Mouse (Mus musculus): ENCODE measurements at regions not wholly inside any gene's neighbourhood (a gene's known extent, or its start where the extent isn't known, plus 50 kb on each side); places are given as distances from the start of the nearest gene placed in this dataset.

GRCm38 (mm10) chr16:93109683-93110407 is 283.9 kb upstream of the Runx1 start:
- no peaks in the 10 kb centered on the region for H3K36me3 ChIP-seq
- 76% methylated on average over 12 of the region's 12 CpGs for WGBS
- H3K9ac ChIP-seq: no peak overlapping the region
- H3K4me3 ChIP-seq: no peak overlapping the region
- H3K27ac ChIP-seq: no peak overlapping the region
- ATAC-seq (ENCODE audit: insufficient number of reproducible peaks, insufficient read depth, low FRiP score, low TSS enrichment, low read depth): no peak
- H3K4me2 ChIP-seq: no peak overlapping the region
- peaks cover 14% of the 10 kb centered on the region for H3K4me1 ChIP-seq
- H3K9me3 ChIP-seq: no peaks in the 10 kb centered on the region
- H3K27me3 ChIP-seq: no peaks in the 10 kb centered on the region

GRCm38 (mm10) chr16:93107524-93107845 is 281.5 kb upstream of the Runx1 start:
- H3K4me1 ChIP-seq: peaks cover 14% of the 10 kb centered on the region
- no peak overlapping the region for H3K4me3 ChIP-seq
- no peaks in the 10 kb centered on the region for H3K36me3 ChIP-seq
- H3K27me3 ChIP-seq: no peaks in the 10 kb centered on the region
- H3K9me3 ChIP-seq: no peaks in the 10 kb centered on the region
- ATAC-seq (ENCODE audit: insufficient number of reproducible peaks, insufficient read depth, low FRiP score, low TSS enrichment, low read depth): no peak
- no peak overlapping the region for H3K4me2 ChIP-seq
- no peak overlapping the region for H3K9ac ChIP-seq
- 79% methylated on average over 5 of the region's 5 CpGs for WGBS
- H3K27ac ChIP-seq: no peak overlapping the region

- Histone ChIP-seq H3K9me3 (no peaks in the 10 kb centered on the region), H3K4me2 (no peak overlapping the region), H3K4me1 (peaks cover 18% of the 10 kb centered on the region), H3K4me3 (no peak overlapping the region), H3K27ac (no peak overlapping the region), H3K27me3 (no peaks in the 10 kb centered on the region), H3K9ac (no peak overlapping the region), H3K36me3 (no peaks in the 10 kb centered on the region)
- ATAC-seq (ENCODE audit: insufficient number of reproducible peaks, insufficient read depth, low FRiP score, low TSS enrichment, low read depth): no peak
- WGBS: 76% methylated on average over 13 of the region's 13 CpGs
These were observed 281.0 kb upstream of the Runx1 start for GRCm38 (mm10) chr16:93106811-93107523.

- WGBS: 43% methylated on average over 3 of the region's 3 CpGs
- peak overlapping the region; percentile 55 for H3K27ac ChIP-seq
These were observed 276.2 kb upstream of the Runx1 start for GRCm38 (mm10) chr16:93102174-93102573.

GRCm38 (mm10) chr16:93098057-93098456 is 272.1 kb upstream of the Runx1 start:
- Histone ChIP-seq H3K27me3 (no peaks in the 10 kb centered on the region), H3K9me3 (no peaks in the 10 kb centered on the region), H3K9ac (no peak overlapping the region), H3K4me1 (peaks cover 15% of the 10 kb centered on the region), H3K27ac (no peak overlapping the region), H3K4me2 (no peak overlapping the region), H3K36me3 (no peaks in the 10 kb centered on the region), H3K4me3 (no peak overlapping the region)
- WGBS: 76% methylated on average over 8 of the region's 8 CpGs
- ATAC-seq (ENCODE audit: insufficient number of reproducible peaks, insufficient read depth, low FRiP score, low TSS enrichment, low read depth): no peak

More at GRCm38 (mm10) chr16:93102174-93102573, 276.2 kb upstream of the Runx1 start:
- H3K4me3 ChIP-seq: no peak overlapping the region
- no peak overlapping the region for H3K4me2 ChIP-seq
- H3K9me3 ChIP-seq: no peaks in the 10 kb centered on the region
- H3K36me3 ChIP-seq: no peaks in the 10 kb centered on the region
- no peak for ATAC-seq (ENCODE audit: insufficient number of reproducible peaks, insufficient read depth, low FRiP score, low TSS enrichment, low read depth)
- peaks cover 12% of the 10 kb centered on the region; the same call in 1 of the 2 replicates for H3K4me1 ChIP-seq
- no peaks in the 10 kb centered on the region for H3K27me3 ChIP-seq
- no peak overlapping the region for H3K9ac ChIP-seq

- Histone ChIP-seq H3K9me3 (no peaks in the 10 kb centered on the region), H3K9ac (no peak overlapping the region), H3K4me2 (no peak overlapping the region), H3K27ac (no peak overlapping the region), H3K36me3 (no peaks in the 10 kb centered on the region), H3K27me3 (no peaks in the 10 kb centered on the region), H3K4me1 (peaks cover 19% of the 10 kb centered on the region), H3K4me3 (no peak overlapping the region)
- no peak for ATAC-seq (ENCODE audit: insufficient number of reproducible peaks, insufficient read depth, low FRiP score, low TSS enrichment, low read depth)
- WGBS: 73% methylated on average over 5 of the region's 5 CpGs
These were observed 270.2 kb upstream of the Runx1 start for GRCm38 (mm10) chr16:93096175-93096574.

- H3K4me3 ChIP-seq: no peak overlapping the region
- peak overlapping the region; percentile 82 for H3K27ac ChIP-seq
- WGBS: 31% methylated on average over 7 of the region's 7 CpGs
- ATAC-seq (ENCODE audit: insufficient number of reproducible peaks, insufficient read depth, low FRiP score, low TSS enrichment, low read depth): 0 out of 2 replicates have a peak, but pooled peaks have one; percentile 56
- H3K36me3 ChIP-seq: no peaks in the 10 kb centered on the region
- no peak overlapping the region for H3K9ac ChIP-seq
- H3K4me1 ChIP-seq: peaks cover 23% of the 10 kb centered on the region
- H3K4me2 ChIP-seq: peak overlapping the region; percentile 24; the same call in 1 of the 2 replicates
- no peaks in the 10 kb centered on the region for H3K27me3 ChIP-seq
- no peaks in the 10 kb centered on the region for H3K9me3 ChIP-seq
These were observed 266.8 kb upstream of the Runx1 start for GRCm38 (mm10) chr16:93092796-93093195.

GRCm38 (mm10) chr16:93085227-93085883 is 259.4 kb upstream of the Runx1 start:
- no peak overlapping the region for H3K9ac ChIP-seq
- no peaks in the 10 kb centered on the region for H3K36me3 ChIP-seq
- no peak for ATAC-seq (ENCODE audit: insufficient number of reproducible peaks, insufficient read depth, low FRiP score, low TSS enrichment, low read depth)
- no peak overlapping the region; the same call in 1 of the 2 replicates for H3K27ac ChIP-seq
- no peak overlapping the region for H3K4me3 ChIP-seq
- H3K4me1 ChIP-seq: peaks cover 24% of the 10 kb centered on the region
- no peaks in the 10 kb centered on the region for H3K27me3 ChIP-seq
- H3K4me2 ChIP-seq: no peak overlapping the region
- 90% methylated on average over 10 of the region's 10 CpGs for WGBS
- no peaks in the 10 kb centered on the region for H3K9me3 ChIP-seq

- no peak overlapping the region for H3K27ac ChIP-seq
- no peak overlapping the region for H3K9ac ChIP-seq
- H3K36me3 ChIP-seq: no peaks in the 10 kb centered on the region
- no peaks in the 10 kb centered on the region for H3K27me3 ChIP-seq
- H3K4me1 ChIP-seq: peaks cover 39% of the 10 kb centered on the region
- H3K4me3 ChIP-seq: no peak overlapping the region
- no peak for ATAC-seq (ENCODE audit: insufficient number of reproducible peaks, insufficient read depth, low FRiP score, low TSS enrichment, low read depth)
- no peak overlapping the region for H3K4me2 ChIP-seq
- WGBS: 48% methylated on average over 2 of the region's 2 CpGs
- no peaks in the 10 kb centered on the region for H3K9me3 ChIP-seq
These were observed 257.8 kb upstream of the Runx1 start for GRCm38 (mm10) chr16:93083756-93084155.

- Histone ChIP-seq H3K9ac (no peak overlapping the region), H3K27me3 (no peaks in the 10 kb centered on the region), H3K27ac (no peak overlapping the region), H3K36me3 (no peaks in the 10 kb centered on the region), H3K4me1 (peaks cover 35% of the 10 kb centered on the region), H3K4me3 (no peak overlapping the region), H3K9me3 (no peaks in the 10 kb centered on the region), H3K4me2 (no peak overlapping the region)
- ATAC-seq (ENCODE audit: insufficient number of reproducible peaks, insufficient read depth, low FRiP score, low TSS enrichment, low read depth): no peak
- WGBS: 65% methylated on average over 1 of the region's 1 CpGs
These were observed 257.2 kb upstream of the Runx1 start for GRCm38 (mm10) chr16:93083142-93083541.

- Histone ChIP-seq H3K4me1 (peaks cover 32% of the 10 kb centered on the region), H3K9ac (no peak overlapping the region), H3K27ac (no peak overlapping the region), H3K9me3 (no peaks in the 10 kb centered on the region), H3K4me2 (no peak overlapping the region), H3K27me3 (no peaks in the 10 kb centered on the region), H3K4me3 (no peak overlapping the region), H3K36me3 (no peaks in the 10 kb centered on the region)
- 83% methylated on average over 2 of the region's 2 CpGs for WGBS
- no peak for ATAC-seq (ENCODE audit: insufficient number of reproducible peaks, insufficient read depth, low FRiP score, low TSS enrichment, low read depth)
These were observed 255.6 kb upstream of the Runx1 start for GRCm38 (mm10) chr16:93081533-93081932.
